ENCODE assay signal across 8 mouse cellular contexts in the genomic region with DNA sequence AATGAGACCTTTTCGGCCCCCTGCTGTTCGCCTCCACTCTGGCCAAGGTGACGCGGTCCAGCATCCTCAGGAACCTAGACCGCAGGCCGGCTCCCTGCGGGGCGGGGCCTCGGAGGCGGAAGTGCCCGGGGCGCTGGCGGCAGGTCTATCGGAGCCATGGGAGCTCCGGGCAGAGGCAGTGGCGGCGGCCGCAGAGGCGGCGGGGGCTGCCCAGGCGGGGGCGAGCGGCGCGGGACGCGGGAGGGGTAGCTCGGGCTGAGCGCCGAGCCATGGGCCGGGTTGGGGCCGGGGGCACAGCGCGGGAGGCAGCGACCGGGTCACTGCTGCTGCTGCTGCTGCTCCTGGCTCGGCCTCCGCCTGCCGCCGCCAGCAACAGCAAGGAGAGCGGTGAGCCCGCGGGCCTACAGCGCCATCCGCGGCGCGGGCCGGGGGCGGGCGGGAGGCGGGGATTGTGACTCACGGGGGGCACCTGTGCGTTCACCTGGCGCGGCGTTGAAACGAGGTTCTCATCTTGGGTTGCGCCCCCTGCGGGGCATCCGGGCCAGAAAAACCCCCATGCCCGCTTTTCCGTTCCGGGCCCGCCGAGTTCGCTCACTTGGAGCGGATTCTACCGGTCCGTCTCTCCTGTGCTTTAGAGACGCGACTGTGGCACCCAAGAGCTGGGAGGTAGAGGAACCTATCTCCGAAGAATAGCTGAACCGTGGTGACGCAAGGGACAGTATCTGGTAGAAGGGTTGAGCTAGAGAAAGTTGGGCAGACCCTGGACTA. TPM values are rescaled to one million over a fixed set of nuclear protein-coding genes. Genes with fewer than 3 reads are reported as not detected.
A peak's percentile ranks its signal among the peaks of the same experiment; 100 is the strongest.
DNase-seq lines count a peak whose midpoint lies in the region; ATAC-seq and TF ChIP-seq lines count a peak whose summit lies in the region.

Gene Tmem8 (plus strand): TSS at position 119 of the 768 bp plus-strand sequence.

- under 1% methylated on average over 70 of the region's 75 CpGs for WGBS in intestine, embryonic 14.5 days

- H3K4me3 ChIP-seq in gastrocnemius, adult 2 months: peak within 1 kb of the TSS; percentile 85
- H3K4me3 ChIP-seq in intestine, embryonic 14.5 days (ENCODE audit: low read depth, low read length): peak within 1 kb of the TSS; percentile 54

- peak within 1 kb of the TSS; percentile 46; the same call in 1 of the 2 replicates for H3K27ac ChIP-seq in gastrocnemius, adult 2 months
- no peak within 1 kb of the TSS for H3K27ac ChIP-seq in intestine, embryonic 14.5 days (ENCODE audit: low read depth)

- peaks cover 64% of the 10 kb centered on the region for H3K27me3 ChIP-seq in intestine, embryonic 14.5 days (replicated peaks; ENCODE audit: control insufficient read depth, insufficient read depth, low read length)

- ATAC-seq in intestine, embryonic 14.5 days (replicated peaks; ENCODE audit: low FRiP score, low TSS enrichment, low read depth): peak; percentile 82

- peak; percentile 30; the same call in 1 of the 2 replicates for TF ChIP-seq CTCF in gastrocnemius, adult 2 months (IDR thresholded peaks at IDR 0.05)

- peak; percentile 79 for DNase-seq in T-cell, adult 2 months (ENCODE audit: low spot score)
- peak; percentile 82 to 83 for DNase-seq in cerebellum, postnatal 14 days
- DNase-seq in gastrocnemius, adult 2 months: peak; percentile 74
- DNase-seq in intestine, embryonic 14.5 days (ENCODE audit: low spot score): peak; percentile 87
- peak; percentile 54 for DNase-seq in left cerebral cortex, postnatal 4 days
- DNase-seq in mesoderm, embryonic 11.5 days (ENCODE audit: low read depth, low spot score): peak; percentile 60
- DNase-seq in right cerebral cortex, postnatal 4 days: peak; percentile 74
- DNase-seq in adipocyte (ENCODE audit: low spot score): no peak

- H3K9ac ChIP-seq in intestine, embryonic 14.5 days (ENCODE audit: low read length): peak within 1 kb of the TSS; percentile 44

- no peaks in the 10 kb centered on the region for H3K9me3 ChIP-seq in intestine, embryonic 14.5 days (ENCODE audit: control insufficient read depth, low read length)

- intact Hi-C loops in gastrocnemius, adult 2 months (cut with DNase I): no loop called here
- intact Hi-C loops in left cerebral cortex, postnatal 4 days (cut with DNase I): no loop called here

- H3K36me3 ChIP-seq in intestine, embryonic 14.5 days (ENCODE audit: control insufficient read depth, insufficient read depth, low read length): no peaks in the 10 kb centered on the region

- peak within 1 kb of the TSS; percentile 88 for H3K4me2 ChIP-seq in intestine, embryonic 14.5 days (ENCODE audit: low read length)

- H3K4me1 ChIP-seq in intestine, embryonic 14.5 days (replicated peaks; ENCODE audit: control insufficient read depth, insufficient read depth, low read length): peaks cover 10% of the 10 kb centered on the region; the same call in 1 of the 2 replicates

RNA-seq across cellular contexts. Expression of gene Tmem8, which starts in this region (rescaled TPM):
- under 1 TPM; 0.67 to 0.92 TPM for total RNA-seq in gastrocnemius, adult 2 months (2021)
- polyA plus RNA-seq in intestine, embryonic 14.5 days (2014; fragmentation: Nextera tagmentation; extraction: Ambion mirVana): 2.7 and 4.9 TPM in 2 replicates
- total RNA-seq in left cerebral cortex, postnatal 4 days (2021): 1 to 10 TPM; 7.0 to 7.7 TPM

Comparison
In these comparisons a context has a peak if more than half of its experiments do, and no peak if none do; other contexts are left out.
1. RNA of gene Tmem8 (total RNA-seq): 7.0 to 7.7 TPM in left cerebral cortex, postnatal 4 days; 0.67 to 0.92 TPM in gastrocnemius, adult 2 months; every median in the first group is over 4 times any median in the second.
2. Peak in DNase-seq, H3K4me3 ChIP-seq and H3K27ac ChIP-seq in gastrocnemius, adult 2 months; RNA of the gene not detected or under 1 TPM.